Mouse (Mus musculus) liver, embryonic 16.5 days (tissue): ENCODE results near the gene Nckap5. TPM values are rescaled to one million over a fixed set of nuclear protein-coding genes. Genes with fewer than 3 reads are reported as not detected.

ENCODE experiments used
- ATAC-seq: fragments of 200-750 bp; cut with Nextera tagmentation; 2 replicates; pipeline ENCODE4 v1.8.0; 2017; ENCODE audit warnings: low read depth, mild to moderate bottlenecking, moderate number of reproducible peaks, moderate library complexity
- H3K27ac ChIP-seq: fragments of 300-500 bp; sonication (generic); 2 replicates; pipeline ENCODE4 v1.5.1; 2014; ENCODE audit warnings: mild to moderate bottlenecking, low read length
- H3K27me3 ChIP-seq: fragments of 300-500 bp; sonication (generic); 2 replicates; pipeline ENCODE4 v1.6.1; 2014; ENCODE audit warnings: low read depth, low read length, mixed read lengths; ENCODE audit not compliant: control insufficient read depth, insufficient read depth
- H3K36me3 ChIP-seq: fragments of 300-500 bp; sonication (generic); 2 replicates; pipeline ENCODE4 v1.6.1; 2014; ENCODE audit warnings: mild to moderate bottlenecking; ENCODE audit not compliant: control insufficient read depth, insufficient read depth
- H3K4me1 ChIP-seq: fragments of 300-500 bp; sonication (generic); 2 replicates; pipeline ENCODE4 v1.6.1; 2014; ENCODE audit warnings: low read depth, low read length, mixed read lengths; ENCODE audit not compliant: control insufficient read depth
- H3K4me2 ChIP-seq: fragments of 300-500 bp; sonication (generic); 2 replicates; pipeline ENCODE4 v1.6.1; 2014; ENCODE audit warnings: low read depth, low read length, mixed read lengths
- H3K4me3 ChIP-seq: fragments of 300-500 bp; sonication (generic); 2 replicates; pipeline ENCODE4 v1.5.1; 2014; ENCODE audit warnings: low read depth, mild to moderate bottlenecking, low read length
- H3K9ac ChIP-seq: fragments of 300-500 bp; sonication (generic); 2 replicates; pipeline ENCODE4 v1.6.1; 2014; ENCODE audit warnings: low read depth, low read length
- H3K9me3 ChIP-seq: fragments of 300-500 bp; sonication (generic); replicated peaks from 2 replicates; pipeline ENCODE4 v1.6.1; 2016; ENCODE audit warnings: low read length; ENCODE audit not compliant: control insufficient read depth
- WGBS: fragments of 180-500 bp; shearing (Covaris S2); extraction: QIAGEN DNeasy Blood & Tissue Kit; methylation state at CpG from one replicate; pipeline ENCODE4 v1.1.7; 2014; ENCODE audit not compliant: insufficient replicate concordance; 5-methylcytosine and 5-hydroxymethylcytosine counted together
- polyA plus RNA-seq: library from polyadenylated mRNA; unstranded; fragments of >200 nt; fragmentation: Nextera tagmentation; extraction: Ambion mirVana; gene quantifications from 2 replicates; pipeline ENCODE4 v1.2.1, GENCODE M21; 2015

Nckap5 gene
- polyA plus RNA-seq, 1 experiment from 2014 or later = 1.9 TPM

DNA sequence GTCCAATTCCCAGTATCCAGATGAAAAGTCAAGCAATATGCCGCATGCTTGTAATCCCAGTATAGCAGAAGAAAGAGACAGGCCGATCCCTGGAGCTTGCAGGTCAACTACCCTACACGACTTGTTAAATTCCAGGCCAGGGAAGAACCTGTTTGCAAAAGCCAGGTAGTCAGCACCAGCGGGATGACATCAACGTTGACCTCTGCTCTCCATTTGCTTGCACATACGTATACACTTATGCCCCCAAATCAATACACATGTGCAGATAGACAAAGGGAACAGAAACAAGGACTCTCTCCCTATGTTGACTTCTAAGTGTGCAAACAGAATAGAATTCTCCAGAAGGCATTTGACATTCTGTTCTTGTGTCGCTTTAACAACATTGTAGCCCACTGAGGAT lies 576.7 kb downstream of the Nckap5 start:
- Histone ChIP-seq H3K27ac (no peak overlapping the region), H3K4me2 (no peak overlapping the region), H3K4me3 (no peak overlapping the region), H3K27me3 (no peaks in the 10 kb centered on the region), H3K4me1 (no peaks in the 10 kb centered on the region), H3K36me3 (no peaks in the 10 kb centered on the region), H3K9ac (no peak overlapping the region), H3K9me3 (no peaks in the 10 kb centered on the region)
- ATAC-seq = peak; percentile 54
- 63% methylated on average over 7 of the region's 7 CpGs for WGBS

DNA sequence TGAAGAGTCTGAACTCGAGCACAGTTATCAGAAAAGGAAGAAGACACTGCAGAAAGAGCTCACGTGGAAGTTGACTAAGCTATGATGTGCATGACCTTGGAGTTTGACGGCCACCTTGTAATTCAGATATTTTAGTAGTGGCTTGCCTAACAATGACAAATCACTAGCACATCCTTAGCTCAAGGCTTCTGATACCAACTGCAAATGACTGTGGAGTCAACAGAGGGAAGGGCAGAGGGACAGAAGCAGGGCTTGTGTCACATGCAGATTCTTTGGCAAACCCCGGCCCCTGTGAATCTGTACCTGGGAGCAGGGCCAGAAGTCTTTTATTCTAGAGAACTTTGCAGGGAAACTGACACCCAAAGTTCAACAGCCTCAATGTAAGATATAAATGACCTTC lies 597.4 kb downstream of the Nckap5 start:
- Histone ChIP-seq H3K4me1 (no peaks in the 10 kb centered on the region), H3K4me2 (no peak overlapping the region), H3K9me3 (no peaks in the 10 kb centered on the region), H3K4me3 (no peak overlapping the region), H3K27ac (no peak overlapping the region), H3K27me3 (no peaks in the 10 kb centered on the region), H3K36me3 (no peaks in the 10 kb centered on the region), H3K9ac (no peak overlapping the region)
- WGBS = 42% methylated on average over 4 of the region's 4 CpGs
- no peak for ATAC-seq

DNA sequence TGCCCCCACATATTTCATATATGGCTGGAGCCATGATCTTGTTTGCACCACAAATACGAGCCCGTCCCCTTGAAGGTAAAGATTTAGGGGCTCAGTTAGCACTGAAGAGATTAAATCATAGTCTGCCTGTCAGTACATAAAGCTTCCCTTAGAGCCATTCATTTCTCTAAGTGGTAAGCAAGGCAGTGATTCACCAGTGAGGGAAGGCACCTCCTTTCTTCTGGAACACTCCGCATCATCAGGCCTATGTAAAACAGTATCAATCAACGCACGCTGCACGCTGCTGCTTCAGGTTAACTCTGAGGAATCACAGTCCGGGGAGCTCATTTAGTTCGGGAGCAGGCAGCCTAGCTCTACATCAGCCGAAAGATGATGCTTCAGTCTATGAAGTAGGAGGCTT lies 599.4 kb downstream of the Nckap5 start:
- H3K36me3 ChIP-seq = no peaks in the 10 kb centered on the region

DNA sequence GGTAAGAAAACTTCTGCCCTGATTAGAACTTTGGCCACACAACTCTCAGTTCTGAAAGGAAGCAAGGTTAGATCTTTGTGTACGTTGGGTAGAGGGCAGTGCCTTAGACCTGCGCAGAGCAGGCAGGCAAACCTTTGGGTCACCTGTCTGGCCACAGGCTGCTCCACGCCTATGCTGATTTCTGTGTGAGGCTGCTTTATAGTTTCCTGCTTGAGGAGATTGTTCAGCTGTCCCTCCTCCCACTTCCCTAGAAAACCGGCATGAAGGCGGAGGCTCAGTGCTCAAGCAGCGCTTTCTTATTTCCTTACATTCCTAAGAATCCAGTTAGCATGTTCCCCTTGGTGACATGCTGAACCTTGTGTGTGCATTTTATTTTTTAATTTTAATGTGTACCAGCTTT lies 620.4 kb downstream of the Nckap5 start:
- H3K36me3 ChIP-seq = no peaks in the 10 kb centered on the region
- no peaks in the 10 kb centered on the region for H3K4me1 ChIP-seq
- no peak for ATAC-seq
- 26% methylated on average over 6 of the region's 6 CpGs for WGBS
- H3K4me2 ChIP-seq = no peak overlapping the region
- H3K27me3 ChIP-seq = no peaks in the 10 kb centered on the region
- H3K27ac ChIP-seq = no peak overlapping the region
- H3K9me3 ChIP-seq = no peaks in the 10 kb centered on the region
- H3K4me3 ChIP-seq = no peak overlapping the region
- H3K9ac ChIP-seq = no peak overlapping the region

More for the DNA sequence above, 599.4 kb downstream of the Nckap5 start:
- 60% methylated on average over 9 of the region's 9 CpGs for WGBS
- Histone ChIP-seq H3K9ac (no peak overlapping the region), H3K27me3 (no peaks in the 10 kb centered on the region), H3K4me2 (no peak overlapping the region), H3K27ac (no peak overlapping the region), H3K4me3 (no peak overlapping the region), H3K9me3 (no peaks in the 10 kb centered on the region), H3K4me1 (no peaks in the 10 kb centered on the region)
- ATAC-seq = no peak

DNA sequence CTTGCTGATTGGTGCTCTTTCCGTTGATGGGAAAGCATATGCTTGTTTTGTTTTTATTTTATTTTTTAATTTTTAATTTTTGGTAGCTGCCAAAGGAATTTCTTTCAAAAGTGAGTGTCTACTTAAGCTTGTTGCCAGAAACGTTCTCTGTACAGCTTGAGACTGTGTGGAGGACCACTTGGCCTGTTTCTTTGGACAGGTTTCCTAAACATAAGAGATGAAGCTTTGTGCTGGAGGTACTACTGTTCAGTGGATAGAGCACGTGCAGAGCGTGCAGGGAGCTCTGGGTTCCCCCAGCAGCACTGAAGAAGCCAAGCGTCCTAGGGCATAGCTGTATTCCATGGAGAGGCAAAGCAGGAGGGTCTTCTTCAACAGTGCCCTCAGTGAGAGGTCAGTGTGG lies 620.9 kb downstream of the Nckap5 start:
- no peak overlapping the region for H3K4me2 ChIP-seq
- WGBS = 61% methylated on average over 5 of the region's 5 CpGs
- ATAC-seq = no peak
- no peak overlapping the region for H3K4me3 ChIP-seq
- H3K36me3 ChIP-seq = no peaks in the 10 kb centered on the region
- H3K27ac ChIP-seq = no peak overlapping the region
- no peaks in the 10 kb centered on the region for H3K27me3 ChIP-seq
- H3K9me3 ChIP-seq = no peaks in the 10 kb centered on the region
- no peaks in the 10 kb centered on the region for H3K4me1 ChIP-seq
- H3K9ac ChIP-seq = no peak overlapping the region

DNA sequence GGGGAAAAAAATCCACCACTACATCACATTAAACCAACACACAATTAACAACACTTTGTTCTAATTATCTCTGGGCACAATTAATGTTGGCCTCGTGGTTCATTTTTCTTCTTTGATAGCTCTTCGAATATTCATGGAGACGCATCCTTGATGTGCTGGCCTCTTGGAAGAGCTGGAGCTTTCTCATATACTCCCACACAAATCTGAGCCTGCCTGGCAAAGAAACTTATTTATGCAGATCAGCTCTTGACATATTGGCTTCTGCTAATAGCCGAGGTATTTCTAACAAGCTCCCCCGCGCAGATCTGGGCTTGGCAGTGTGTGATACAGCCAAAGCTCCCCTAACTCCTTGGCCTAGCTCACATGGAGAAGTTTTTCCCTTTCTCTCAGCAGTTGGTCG lies 621.5 kb downstream of the Nckap5 start:
- ATAC-seq = no peak

DNA sequence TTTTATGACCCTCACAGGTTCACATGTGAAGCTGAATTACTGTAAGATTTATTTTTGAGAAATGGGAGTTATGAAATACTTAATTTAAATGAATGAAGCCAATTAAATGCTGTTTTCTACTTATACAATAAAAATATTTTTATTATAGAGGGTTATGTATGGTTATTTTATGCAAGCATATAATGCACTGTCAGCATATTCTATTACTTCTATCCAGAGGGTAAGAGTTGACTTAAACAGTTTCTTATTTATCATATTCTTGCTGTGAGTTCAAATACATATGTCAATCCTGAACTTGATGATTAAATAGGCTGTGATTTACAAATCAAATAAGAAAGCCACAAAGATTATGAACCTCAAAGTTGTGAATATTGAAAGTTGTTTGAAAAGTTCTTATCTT lies 633.7 kb downstream of the Nckap5 start:
- Histone ChIP-seq H3K36me3 (no peaks in the 10 kb centered on the region), H3K9me3 (no peaks in the 10 kb centered on the region), H3K9ac (no peak overlapping the region), H3K4me1 (no peaks in the 10 kb centered on the region), H3K4me3 (no peak overlapping the region), H3K4me2 (no peak overlapping the region), H3K27ac (no peak overlapping the region), H3K27me3 (no peaks in the 10 kb centered on the region)
- ATAC-seq = no peak

More for the DNA sequence above, 621.5 kb downstream of the Nckap5 start:
- no peak overlapping the region for H3K9ac ChIP-seq
- H3K36me3 ChIP-seq = no peaks in the 10 kb centered on the region
- H3K27ac ChIP-seq = no peak overlapping the region
- no peak overlapping the region for H3K4me2 ChIP-seq
- H3K9me3 ChIP-seq = no peaks in the 10 kb centered on the region
- no peaks in the 10 kb centered on the region for H3K4me1 ChIP-seq
- 65% methylated on average over 7 of the region's 7 CpGs for WGBS
- no peaks in the 10 kb centered on the region for H3K27me3 ChIP-seq
- H3K4me3 ChIP-seq = no peak overlapping the region

DNA sequence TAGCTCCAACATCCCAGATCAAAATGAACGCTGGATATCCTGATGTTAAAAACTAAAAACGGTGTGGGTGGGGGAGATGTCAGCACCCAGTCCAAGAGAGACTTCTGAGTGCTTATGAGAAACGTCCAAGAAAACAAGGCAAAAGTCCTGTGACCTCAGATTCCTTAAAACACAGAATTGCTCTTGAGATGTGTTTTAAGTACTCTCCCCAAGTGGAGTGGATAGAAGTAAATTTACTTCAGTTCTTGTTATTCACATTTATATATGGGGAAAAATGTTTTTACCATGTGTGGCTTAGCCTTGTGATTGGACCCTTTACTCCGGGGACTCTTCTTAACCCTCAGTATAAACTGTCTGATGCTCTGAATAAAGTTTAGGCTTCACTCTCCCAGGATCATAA lies 640.2 kb downstream of the Nckap5 start:
- no peak for ATAC-seq
- Histone ChIP-seq H3K4me3 (no peak overlapping the region), H3K36me3 (no peaks in the 10 kb centered on the region), H3K27ac (no peak overlapping the region), H3K9me3 (no peaks in the 10 kb centered on the region), H3K9ac (no peak overlapping the region), H3K27me3 (no peaks in the 10 kb centered on the region), H3K4me2 (no peak overlapping the region), H3K4me1 (no peaks in the 10 kb centered on the region)
- WGBS = 56% methylated on average over 4 of the region's 4 CpGs

DNA sequence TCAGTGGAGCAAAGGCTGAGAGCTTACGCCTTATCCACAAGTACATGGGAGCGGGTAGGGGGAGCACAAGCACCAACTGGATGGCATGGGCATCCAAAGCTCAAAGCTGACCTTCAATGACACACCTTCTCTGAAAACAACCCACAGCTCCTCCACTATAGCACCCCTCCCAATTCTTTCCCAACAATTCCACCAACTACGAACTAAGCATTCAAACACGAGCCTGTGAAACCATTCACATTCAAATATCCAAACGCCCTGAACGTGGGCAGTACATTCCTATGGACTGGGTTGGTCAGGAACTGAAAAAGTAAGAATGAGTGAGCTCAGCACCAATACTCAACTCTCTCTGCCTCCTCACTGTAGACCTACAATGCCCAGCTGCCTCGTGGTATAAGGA lies 646.8 kb downstream of the Nckap5 start:
- no peak for ATAC-seq
- Histone ChIP-seq H3K9me3 (no peaks in the 10 kb centered on the region), H3K4me3 (no peak overlapping the region), H3K27ac (no peak overlapping the region), H3K4me2 (no peak overlapping the region), H3K27me3 (no peaks in the 10 kb centered on the region), H3K9ac (no peak overlapping the region), H3K36me3 (no peaks in the 10 kb centered on the region), H3K4me1 (no peaks in the 10 kb centered on the region)
- 75% methylated on average over 7 of the region's 7 CpGs for WGBS

DNA sequence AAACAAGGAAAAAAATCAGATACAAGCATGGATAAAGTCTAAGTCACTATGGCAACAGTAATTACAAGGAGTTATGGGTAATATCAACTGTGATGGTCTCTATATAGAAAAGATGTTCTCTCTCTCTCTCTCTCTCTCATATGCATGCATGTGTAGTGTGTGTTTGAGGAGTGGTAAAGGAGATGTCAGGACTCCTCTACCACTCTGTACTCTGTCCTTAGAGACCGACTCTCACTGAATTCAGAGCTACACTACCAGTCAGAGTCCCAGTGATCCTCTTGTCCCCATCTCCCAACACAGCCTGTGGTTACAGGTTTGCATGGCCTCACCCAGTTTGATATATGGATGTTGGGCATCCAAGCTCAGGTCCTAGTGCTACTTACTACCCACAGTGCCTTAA lies 662.0 kb downstream of the Nckap5 start:
- Histone ChIP-seq H3K36me3 (no peaks in the 10 kb centered on the region), H3K27ac (no peak overlapping the region), H3K4me3 (no peak overlapping the region), H3K27me3 (no peaks in the 10 kb centered on the region), H3K9ac (no peak overlapping the region), H3K4me2 (no peak overlapping the region), H3K9me3 (no peaks in the 10 kb centered on the region), H3K4me1 (no peaks in the 10 kb centered on the region)
- no peak for ATAC-seq
- 45% methylated on average over 1 of the region's 1 CpGs for WGBS
